Mouse (Mus musculus): ENCODE data around the gene Shisal1. TPM values are rescaled to one million over a fixed set of nuclear protein-coding genes. Genes with fewer than 3 reads are reported as not detected.

The Shisal1 gene
- polyA plus RNA-seq, 1 experiment from 2014 or later: 8.3 TPM

DNA sequence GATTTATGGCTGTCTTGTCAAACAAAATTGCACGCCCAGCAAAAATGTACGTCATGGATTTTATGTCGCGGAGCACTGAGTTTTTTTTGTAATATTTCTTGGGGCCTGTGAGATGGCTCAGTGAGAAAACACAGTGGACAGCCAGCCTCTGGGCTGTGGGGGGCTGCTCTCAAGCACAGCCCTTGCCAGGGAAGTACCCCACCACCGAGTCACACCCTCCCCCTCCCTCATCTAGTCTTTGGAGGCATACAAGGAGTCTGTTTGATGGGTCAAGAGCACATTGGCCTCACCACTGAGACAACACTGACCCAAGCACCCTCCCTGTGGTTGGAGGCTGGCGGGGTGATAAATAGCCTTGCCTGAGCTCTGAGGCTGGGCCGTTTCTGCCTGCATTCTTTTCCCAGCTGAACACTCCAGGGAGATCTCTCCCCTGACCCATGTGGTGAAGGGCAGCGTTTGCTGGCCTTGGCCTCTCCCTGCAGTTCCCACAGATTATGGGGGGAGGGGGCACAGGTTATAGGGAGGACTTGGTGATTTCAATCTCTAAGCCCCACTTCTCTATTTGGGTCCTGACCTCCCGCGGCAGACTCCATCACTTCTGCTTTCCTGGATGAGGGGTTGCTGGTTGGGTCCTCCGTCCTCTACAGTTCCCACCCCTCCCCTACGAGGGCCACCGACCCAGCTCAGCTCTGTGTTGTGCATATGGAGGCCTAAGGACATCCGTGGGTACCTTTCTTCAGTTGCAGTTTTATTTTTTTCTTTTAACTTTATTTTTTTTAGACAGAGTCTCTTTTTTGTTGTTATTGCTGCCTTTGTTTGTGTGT is 96.8 kb downstream of the Shisal1 start:
- Histone ChIP-seq H3K4me2 (no peak overlapping the region), H3K4me1 (ENCODE audit: control insufficient read depth, insufficient read depth, low read length) (no peaks in the 10 kb centered on the region; the same call in 1 of the 2 replicates), H3K27me3 (ENCODE audit: control insufficient read depth, insufficient read depth, low read length) (no peaks in the 10 kb centered on the region), H3K36me3 (ENCODE audit: control insufficient read depth, insufficient read depth, low read length) (no peaks in the 10 kb centered on the region), H3K9me3 (ENCODE audit: control insufficient read depth, low read length) (no peaks in the 10 kb centered on the region), H3K9ac (ENCODE audit: low read length) (no peak overlapping the region), H3K27ac (ENCODE audit: low read depth, low read length) (no peak overlapping the region), H3K4me3 (ENCODE audit: low read depth, low read length) (no peak overlapping the region)
- ATAC-seq (ENCODE audit: low FRiP score) (no peak), DNase-seq (ENCODE audit: low spot score, missing footprints) (peak; percentile 83)
- WGBS: 64% methylated on average over 14 of the region's 14 CpGs

DNA sequence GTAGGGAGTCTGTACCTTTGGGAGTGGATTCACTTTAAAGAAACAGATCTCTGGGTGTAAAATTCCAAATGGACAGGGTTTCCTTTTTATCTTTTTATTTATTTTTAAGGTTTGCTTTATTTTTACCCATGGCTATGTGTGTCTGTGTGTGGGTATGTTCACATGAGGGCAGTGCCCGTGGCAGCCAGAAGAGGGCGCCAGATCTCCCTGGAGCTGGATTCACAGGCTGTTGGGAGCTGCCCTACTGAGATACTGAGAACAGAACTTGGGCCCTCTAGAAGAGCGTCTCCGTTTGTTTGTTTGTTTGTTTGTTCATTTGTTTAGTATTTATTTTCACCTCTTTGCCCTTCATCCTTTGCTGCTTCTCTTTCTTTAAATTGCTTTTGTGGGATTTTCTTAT is 98.1 kb downstream of the Shisal1 start:
- Histone ChIP-seq H3K4me1 (ENCODE audit: control insufficient read depth, insufficient read depth, low read length) (no peaks in the 10 kb centered on the region; the same call in 1 of the 2 replicates), H3K27ac (ENCODE audit: low read depth, low read length) (no peak overlapping the region), H3K4me2 (no peak overlapping the region), H3K9ac (ENCODE audit: low read length) (no peak overlapping the region), H3K4me3 (ENCODE audit: low read depth, low read length) (no peak overlapping the region), H3K9me3 (ENCODE audit: control insufficient read depth, low read length) (no peaks in the 10 kb centered on the region), H3K36me3 (ENCODE audit: control insufficient read depth, insufficient read depth, low read length) (no peaks in the 10 kb centered on the region), H3K27me3 (ENCODE audit: control insufficient read depth, insufficient read depth, low read length) (no peaks in the 10 kb centered on the region)
- no peak for ATAC-seq (ENCODE audit: low FRiP score)
- 93% methylated on average over 4 of the region's 4 CpGs for WGBS
- DNase-seq (ENCODE audit: low spot score, missing footprints): peak; percentile 49

DNA sequence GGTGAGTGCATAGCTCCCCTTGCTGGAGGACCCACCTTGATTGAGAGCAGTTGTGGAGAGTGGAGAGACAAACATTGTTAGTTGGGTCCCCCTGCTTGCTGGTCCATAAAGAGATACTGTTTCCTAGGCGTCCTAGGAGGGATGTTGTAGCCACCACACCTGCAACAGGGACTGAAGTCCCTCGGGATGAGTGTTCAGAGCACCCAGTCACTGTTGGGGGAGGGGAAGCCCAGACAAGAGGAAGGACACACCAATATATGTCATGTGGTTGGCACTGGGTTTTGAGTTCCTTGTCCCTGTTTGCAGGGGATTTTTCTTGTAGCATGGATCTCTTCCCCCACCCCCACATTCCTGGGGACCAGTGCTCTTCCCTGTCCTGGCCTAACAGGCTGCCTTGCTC is 106.0 kb downstream of the Shisal1 start:
- Histone ChIP-seq H3K9me3 (ENCODE audit: control insufficient read depth, low read length) (no peaks in the 10 kb centered on the region), H3K27ac (ENCODE audit: low read depth, low read length) (no peak overlapping the region), H3K36me3 (ENCODE audit: control insufficient read depth, insufficient read depth, low read length) (no peaks in the 10 kb centered on the region), H3K27me3 (ENCODE audit: control insufficient read depth, insufficient read depth, low read length) (no peaks in the 10 kb centered on the region), H3K4me3 (ENCODE audit: low read depth, low read length) (no peak overlapping the region), H3K4me1 (ENCODE audit: control insufficient read depth, insufficient read depth, low read length) (no peaks in the 10 kb centered on the region), H3K9ac (ENCODE audit: low read length) (no peak overlapping the region), H3K4me2 (no peak overlapping the region)
- 61% methylated on average over 2 of the region's 2 CpGs for WGBS
- ATAC-seq (ENCODE audit: low FRiP score) (no peak), DNase-seq (ENCODE audit: low spot score, missing footprints) (no peak)

- Histone ChIP-seq H3K36me3 (ENCODE audit: control insufficient read depth, insufficient read depth, low read length) (no peaks in the 10 kb centered on the region), H3K27ac (ENCODE audit: low read depth, low read length) (no peak overlapping the region), H3K9ac (ENCODE audit: low read length) (no peak overlapping the region), H3K9me3 (ENCODE audit: control insufficient read depth, low read length) (no peaks in the 10 kb centered on the region), H3K27me3 (ENCODE audit: control insufficient read depth, insufficient read depth, low read length) (no peaks in the 10 kb centered on the region), H3K4me2 (no peak overlapping the region), H3K4me1 (ENCODE audit: control insufficient read depth, insufficient read depth, low read length) (no peaks in the 10 kb centered on the region), H3K4me3 (ENCODE audit: low read depth, low read length) (no peak overlapping the region)
- DNase-seq (ENCODE audit: low spot score, missing footprints) (no peak), ATAC-seq (ENCODE audit: low FRiP score) (no peak)
- WGBS: 69% methylated on average over 5 of the region's 5 CpGs
These were observed 109.3 kb downstream of the Shisal1 start for GRCm38 (mm10) chr15:84337599-84337998.

DNA sequence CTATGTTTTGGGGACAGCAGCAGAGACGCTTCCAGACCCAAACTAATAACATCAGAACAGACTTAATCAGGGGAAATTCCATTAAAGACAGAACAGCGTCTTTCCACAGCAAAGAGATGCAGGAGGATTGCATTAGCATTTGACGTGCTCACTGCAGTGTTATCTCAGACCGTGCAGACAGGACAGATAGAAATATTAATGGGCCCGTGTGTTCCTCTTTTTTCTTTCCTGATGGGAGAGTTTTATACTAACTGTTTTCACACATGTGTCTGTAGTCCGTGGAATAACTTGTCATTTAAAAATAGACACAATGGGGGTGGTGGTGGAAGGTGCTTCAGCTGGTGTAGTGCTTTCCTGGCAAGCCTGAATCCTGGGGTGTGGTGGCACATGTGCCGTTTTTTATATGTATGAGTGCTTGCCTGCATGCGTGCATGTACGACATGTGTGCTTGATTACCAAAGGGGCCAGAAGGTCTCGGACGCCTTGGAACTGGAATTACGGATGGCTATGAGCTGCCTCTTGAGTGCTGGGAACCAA is 110.5 kb downstream of the Shisal1 start:
- DNase-seq (ENCODE audit: low spot score, missing footprints) (no peak), ATAC-seq (ENCODE audit: low FRiP score) (no peak)
- Histone ChIP-seq H3K4me3 (ENCODE audit: low read depth, low read length) (no peak overlapping the region), H3K27ac (ENCODE audit: low read depth, low read length) (no peak overlapping the region), H3K4me1 (ENCODE audit: control insufficient read depth, insufficient read depth, low read length) (no peaks in the 10 kb centered on the region), H3K27me3 (ENCODE audit: control insufficient read depth, insufficient read depth, low read length) (no peaks in the 10 kb centered on the region), H3K4me2 (no peak overlapping the region), H3K36me3 (ENCODE audit: control insufficient read depth, insufficient read depth, low read length) (no peaks in the 10 kb centered on the region), H3K9ac (ENCODE audit: low read length) (no peak overlapping the region), H3K9me3 (ENCODE audit: control insufficient read depth, low read length) (no peaks in the 10 kb centered on the region)
- 87% methylated on average over 12 of the region's 12 CpGs for whole genome bisulfite sequencing

- Histone ChIP-seq H3K27me3 (ENCODE audit: control insufficient read depth, insufficient read depth, low read length) (no peaks in the 10 kb centered on the region), H3K9ac (ENCODE audit: low read length) (no peak overlapping the region), H3K36me3 (ENCODE audit: control insufficient read depth, insufficient read depth, low read length) (no peaks in the 10 kb centered on the region), H3K4me1 (ENCODE audit: control insufficient read depth, insufficient read depth, low read length) (no peaks in the 10 kb centered on the region), H3K4me3 (ENCODE audit: low read depth, low read length) (no peak overlapping the region), H3K4me2 (no peak overlapping the region), H3K9me3 (ENCODE audit: control insufficient read depth, low read length) (no peaks in the 10 kb centered on the region), H3K27ac (ENCODE audit: low read depth, low read length) (no peak overlapping the region)
- ATAC-seq (ENCODE audit: low FRiP score) (no peak), DNase-seq (ENCODE audit: low spot score, missing footprints) (peak; percentile 44)
- WGBS: 88% methylated on average over 4 of the region's 4 CpGs
These were observed 115.8 kb downstream of the Shisal1 start for GRCm38 (mm10) chr15:84331066-84331612.

DNA sequence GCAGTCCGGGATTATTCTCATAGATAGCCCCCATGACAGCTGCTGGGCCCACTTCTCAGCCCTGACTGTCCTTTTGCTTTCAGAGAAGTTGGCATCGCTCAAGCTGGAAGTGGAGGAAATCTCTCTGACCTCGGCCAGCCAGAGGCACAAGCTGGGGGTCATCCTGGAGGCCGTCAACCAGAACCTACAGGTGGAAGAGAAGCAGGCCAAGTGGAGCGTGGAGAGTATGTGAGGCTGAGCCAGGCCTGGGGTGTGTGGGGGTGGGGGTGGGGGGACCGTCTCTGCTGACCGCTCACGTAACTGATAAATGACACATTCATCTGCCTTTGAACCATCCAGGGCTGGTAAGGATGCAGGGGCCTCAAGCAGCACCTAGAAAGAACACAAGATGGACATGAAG is 117.0 kb downstream of the Shisal1 start:
- Histone ChIP-seq H3K27ac (ENCODE audit: low read depth, low read length) (no peak overlapping the region), H3K9me3 (ENCODE audit: control insufficient read depth, low read length) (no peaks in the 10 kb centered on the region), H3K27me3 (ENCODE audit: control insufficient read depth, insufficient read depth, low read length) (no peaks in the 10 kb centered on the region), H3K9ac (ENCODE audit: low read length) (no peak overlapping the region), H3K4me1 (ENCODE audit: control insufficient read depth, insufficient read depth, low read length) (no peaks in the 10 kb centered on the region; the same call in 1 of the 2 replicates), H3K4me2 (no peak overlapping the region), H3K36me3 (ENCODE audit: control insufficient read depth, insufficient read depth, low read length) (no peaks in the 10 kb centered on the region), H3K4me3 (ENCODE audit: low read depth, low read length) (no peak overlapping the region)
- DNase-seq (ENCODE audit: low spot score, missing footprints) (no peak), ATAC-seq (ENCODE audit: low FRiP score) (no peak)
- WGBS: 89% methylated on average over 8 of the region's 8 CpGs

Other genes with a start within 250 kb of the Shisal1 start
- gene Parvb, start 215.1 kb downstream of the Shisal1 start, polyA plus RNA-seq (2014; fragmentation: Nextera tagmentation; extraction: Ambion mirVana): 10.2 and 10.8 TPM in 2 replicates
- gene Parvg, start 123.1 kb downstream of the Shisal1 start, polyA plus RNA-seq (2014; fragmentation: Nextera tagmentation; extraction: Ambion mirVana): 0.63 and 1.2 TPM in 2 replicates
- gene Rtl6, start 110.7 kb upstream of the Shisal1 start, polyA plus RNA-seq (2014; fragmentation: Nextera tagmentation; extraction: Ambion mirVana): 19.6 and 20.3 TPM in 2 replicates
- gene Prr5, start 222.5 kb upstream of the Shisal1 start, polyA plus RNA-seq (2014; fragmentation: Nextera tagmentation; extraction: Ambion mirVana): 7.3 and 10.9 TPM in 2 replicates